Mouse (Mus musculus) right cerebral cortex, adult 2 months (tissue): Measurements from ENCODE around the gene Rbbp9.
"Not testable (repeated sequence)": the region's sequence is repeated elsewhere in the genome, so short reads cannot be mapped to it uniquely, and the experiment has no call there.

Source experiments
- DNase-seq, 2 experiments: peaks; one replicate each; pipeline ENCODE4 v3.0.0; 2021 to 2022; ENCODE audit warnings: low spot score in 2 of 2

Gene Rbbp9

GRCm38 (mm10) chr2:144550529-144550928, at the start of gene Rbbp9:
Rbbp9 (minus strand) TSS chr2:144550869.
- peak; percentile 72 to 74 for DNase-seq

DNA sequence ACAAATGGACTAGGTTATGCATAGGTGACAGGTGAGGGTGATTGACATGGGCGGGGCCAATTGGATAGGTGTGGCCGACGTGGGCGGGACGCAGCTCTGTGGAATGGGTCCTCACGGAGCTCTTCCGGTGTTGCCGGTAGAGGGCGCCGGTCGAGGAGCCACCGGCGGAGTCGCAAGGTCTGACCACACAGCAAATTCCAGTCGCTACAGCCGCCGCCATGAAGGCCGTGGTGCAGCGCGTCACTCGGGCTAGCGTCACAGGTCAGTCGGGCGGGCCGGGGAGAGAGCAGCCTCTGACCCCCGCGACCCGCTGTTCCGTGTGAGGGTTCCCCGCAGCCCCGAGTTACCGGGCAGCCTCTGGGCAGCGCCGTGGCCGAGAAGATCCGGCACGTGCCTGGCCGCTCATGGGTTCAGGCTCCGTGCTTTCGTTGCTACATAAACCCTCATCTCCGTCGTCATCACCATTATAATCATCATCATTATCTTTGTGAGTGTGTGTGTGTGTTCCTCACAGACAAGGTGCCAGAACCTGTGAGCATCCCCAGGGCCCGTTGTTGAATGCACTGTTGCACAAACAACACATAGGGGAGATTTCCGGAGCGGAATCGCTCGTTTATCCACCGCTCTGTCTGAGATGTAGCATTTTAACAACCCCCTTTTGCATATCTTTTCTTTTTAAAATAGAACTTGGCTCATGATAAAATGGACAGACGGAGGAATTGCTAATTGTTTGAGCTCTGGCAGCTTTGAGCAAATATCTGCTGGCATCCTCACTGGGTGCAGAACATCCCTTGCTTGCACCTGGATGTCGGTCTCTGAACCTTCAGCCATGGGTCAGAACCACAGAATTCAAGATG, 49.4 kb upstream of the Rbbp9 start, which contains the start of gene Dtd1:
Gene Dtd1 (plus strand): TSS at position 67 of the 857 bp plus-strand sequence.
- DNase-seq: peak; percentile 88 to 90

DNA sequence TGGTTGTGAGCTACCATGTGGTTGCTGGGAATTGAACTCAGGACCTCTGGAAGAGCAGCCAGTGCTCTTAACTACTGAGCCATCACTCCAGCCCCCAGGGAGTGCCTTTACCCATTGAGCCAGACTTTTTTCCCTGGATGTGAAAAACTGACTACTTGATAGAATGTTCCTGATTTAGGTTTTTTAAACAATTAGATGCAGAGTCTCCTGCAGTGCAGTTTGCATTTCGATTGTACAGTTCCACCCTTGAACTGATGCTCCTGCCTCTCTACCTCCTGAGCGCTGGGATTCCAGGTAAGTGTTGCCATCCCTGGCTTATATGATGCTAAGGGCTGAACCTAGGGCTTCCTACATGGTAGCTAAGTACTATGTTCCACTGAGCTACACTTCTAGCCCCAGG, 47.3 kb upstream of the Rbbp9 start:
- DNase-seq: no peak

GRCm38 (mm10) chr2:144593951-144594651, 43.4 kb upstream of the Rbbp9 start, which contains the start of gene Smim26:
Smim26 (plus strand) TSS chr2:144594054.
- peak; percentile 88 to 89 for DNase-seq

DNA sequence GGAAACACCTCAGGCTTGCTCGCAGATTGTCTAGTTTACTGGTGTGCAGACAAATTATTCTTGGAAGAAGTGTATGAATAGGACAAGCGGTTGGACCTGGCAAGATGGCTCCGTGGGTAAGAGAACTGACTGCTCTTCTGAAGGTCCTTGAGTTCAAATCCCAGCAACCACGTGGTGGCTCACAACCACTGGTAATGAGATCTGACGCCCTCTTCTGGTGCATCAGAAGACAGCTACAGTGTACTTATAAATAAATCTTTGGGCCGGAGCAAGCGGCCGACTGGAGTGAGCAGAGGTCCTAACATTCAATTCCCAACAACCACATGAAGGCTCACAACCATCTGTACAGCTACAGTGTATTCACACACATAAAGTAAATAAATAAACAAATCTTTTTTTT, 42.4 kb upstream of the Rbbp9 start:
- not testable (repeated sequence) for DNase-seq

DNA sequence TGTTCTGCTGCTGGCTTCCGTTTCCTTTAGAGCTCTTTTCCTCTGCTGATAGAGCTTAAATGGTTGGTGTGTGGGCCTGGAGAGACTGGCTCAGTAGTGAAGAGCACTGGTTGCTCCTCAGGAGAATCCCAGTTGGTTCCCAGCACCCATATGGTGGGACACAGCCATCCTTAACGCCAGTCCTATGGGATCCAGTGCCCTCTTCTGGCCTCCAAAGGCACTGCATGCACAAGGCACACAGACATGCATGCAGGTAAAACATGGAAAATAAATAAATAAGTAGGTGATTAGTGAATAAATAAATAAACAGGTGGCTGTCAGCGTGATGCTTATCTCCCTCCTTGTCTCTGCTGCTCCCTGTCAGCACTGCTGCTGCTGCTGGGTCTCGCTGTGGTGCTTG, 38.1 kb upstream of the Rbbp9 start:
- DNase-seq: no peak

DNA sequence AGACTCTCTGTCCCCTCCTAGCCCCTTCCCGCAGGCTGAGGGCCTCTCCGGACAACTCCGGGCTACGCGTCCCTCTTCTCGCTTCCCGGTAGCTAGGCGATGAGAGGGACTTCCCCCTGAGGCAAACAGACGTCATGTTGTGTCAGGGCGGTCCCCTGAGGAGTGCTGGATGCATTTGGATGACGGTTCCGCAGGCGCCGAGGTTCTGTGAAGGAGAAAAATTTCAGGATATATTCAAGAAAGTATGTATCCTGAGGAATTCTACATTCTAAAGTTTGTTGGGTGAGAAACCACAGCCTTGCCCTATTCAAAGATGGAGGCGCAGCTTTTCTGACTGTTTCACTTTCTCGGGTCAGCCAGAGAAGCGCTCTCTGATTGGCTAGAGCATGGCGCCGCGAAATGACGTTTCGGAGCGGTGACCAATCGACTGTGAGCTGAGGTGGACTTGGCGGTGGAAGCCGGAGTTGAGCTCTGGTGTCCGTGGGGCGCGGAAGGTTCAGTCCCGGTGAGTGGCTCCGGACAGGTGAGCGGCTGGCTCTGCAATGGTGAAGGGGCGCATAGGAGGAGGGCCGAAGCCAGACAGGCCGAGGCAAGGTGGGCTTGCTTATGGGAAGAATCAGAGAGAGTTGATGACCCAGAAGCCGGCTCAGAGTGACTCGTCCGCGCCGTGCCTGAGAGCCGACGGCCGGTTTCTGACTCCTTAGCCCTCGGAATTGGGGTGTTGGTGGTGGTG, 5.3 kb upstream of the Rbbp9 start, which contains the start of gene Sec23b:
Gene Sec23b (plus strand): TSS at position 410 of the 733 bp plus-strand sequence.
- peak; percentile 99 for DNase-seq

GRCm38 (mm10) chr2:144555286-144555819, 4.7 kb upstream of the Rbbp9 start:
- DNase-seq: no peak

DNA sequence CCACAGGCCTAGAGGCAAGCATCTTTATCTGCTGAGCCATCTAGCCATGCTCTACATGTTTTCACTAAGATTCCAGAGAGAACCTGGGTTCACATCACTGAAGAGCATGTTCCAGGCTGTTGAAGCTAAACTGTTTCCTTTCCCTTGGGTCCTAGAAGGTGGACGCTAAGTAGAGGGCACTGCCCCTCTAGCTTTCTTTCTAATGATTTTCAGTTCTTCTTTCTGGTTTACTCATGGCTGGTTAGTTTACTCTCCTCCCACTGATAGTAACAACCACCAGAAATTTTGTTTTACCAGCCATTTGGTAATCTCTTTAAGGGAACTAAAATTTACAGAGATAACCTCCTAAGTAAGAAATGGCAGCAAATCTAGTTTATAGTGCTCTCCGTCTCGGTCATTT, 3.2 kb upstream of the Rbbp9 start:
- DNase-seq: no peak

GRCm38 (mm10) chr2:144547559-144547958, 3.1 kb downstream of the Rbbp9 start:
- no peak for DNase-seq

GRCm38 (mm10) chr2:144545481-144545880, 5.2 kb downstream of the Rbbp9 start:
- DNase-seq: no peak

- no peak for DNase-seq
Observed at GRCm38 (mm10) chr2:144545061-144545460, 5.6 kb downstream of the Rbbp9 start.

- DNase-seq: no peak
Observed at GRCm38 (mm10) chr2:144544630-144545029, 6.0 kb downstream of the Rbbp9 start.

DNA sequence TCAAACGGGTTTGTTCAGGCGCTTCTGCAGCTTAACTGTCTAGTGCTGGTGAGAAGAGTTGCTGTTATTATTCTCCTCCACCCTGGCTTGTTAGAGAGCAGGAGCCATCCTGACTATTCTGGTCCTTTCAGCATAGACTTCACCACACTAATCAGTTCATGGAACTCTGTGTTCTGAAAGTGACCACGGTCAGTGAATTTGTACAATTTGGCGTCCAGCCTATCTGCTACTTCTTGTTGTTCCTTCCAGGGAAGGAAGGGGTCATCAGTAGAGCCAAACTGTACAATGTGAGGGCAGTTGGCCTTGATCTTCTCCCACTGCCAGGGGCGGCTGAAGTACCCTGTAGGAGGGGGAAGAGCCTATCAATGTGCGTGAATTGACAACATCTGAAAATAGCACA, 7.0 kb downstream of the Rbbp9 start:
- DNase-seq: no peak

- no peak for DNase-seq
Observed at GRCm38 (mm10) chr2:144541246-144541645, 9.4 kb downstream of the Rbbp9 start.

- DNase-seq: no peak
Observed at GRCm38 (mm10) chr2:144537123-144537522, 13.5 kb downstream of the Rbbp9 start.

DNA sequence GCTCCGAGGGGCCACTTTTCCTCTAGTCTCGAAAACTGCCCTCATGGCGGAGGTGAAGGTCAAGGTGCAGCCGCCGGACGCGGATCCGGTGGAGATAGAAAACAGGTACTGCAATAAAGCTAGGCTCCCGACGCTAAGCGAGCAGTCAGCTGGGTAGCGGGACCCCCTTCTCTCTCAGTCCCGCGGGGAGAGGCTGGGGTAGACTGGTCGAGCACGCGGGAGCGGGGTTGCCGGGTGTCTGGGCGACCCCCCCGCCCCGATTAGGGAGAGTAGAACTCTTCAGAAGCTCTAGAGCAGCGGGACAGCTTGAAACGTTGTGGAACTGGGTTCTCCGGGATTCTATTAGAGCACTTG, 22.9 kb downstream of the Rbbp9 start:
- no peak for DNase-seq

DNA sequence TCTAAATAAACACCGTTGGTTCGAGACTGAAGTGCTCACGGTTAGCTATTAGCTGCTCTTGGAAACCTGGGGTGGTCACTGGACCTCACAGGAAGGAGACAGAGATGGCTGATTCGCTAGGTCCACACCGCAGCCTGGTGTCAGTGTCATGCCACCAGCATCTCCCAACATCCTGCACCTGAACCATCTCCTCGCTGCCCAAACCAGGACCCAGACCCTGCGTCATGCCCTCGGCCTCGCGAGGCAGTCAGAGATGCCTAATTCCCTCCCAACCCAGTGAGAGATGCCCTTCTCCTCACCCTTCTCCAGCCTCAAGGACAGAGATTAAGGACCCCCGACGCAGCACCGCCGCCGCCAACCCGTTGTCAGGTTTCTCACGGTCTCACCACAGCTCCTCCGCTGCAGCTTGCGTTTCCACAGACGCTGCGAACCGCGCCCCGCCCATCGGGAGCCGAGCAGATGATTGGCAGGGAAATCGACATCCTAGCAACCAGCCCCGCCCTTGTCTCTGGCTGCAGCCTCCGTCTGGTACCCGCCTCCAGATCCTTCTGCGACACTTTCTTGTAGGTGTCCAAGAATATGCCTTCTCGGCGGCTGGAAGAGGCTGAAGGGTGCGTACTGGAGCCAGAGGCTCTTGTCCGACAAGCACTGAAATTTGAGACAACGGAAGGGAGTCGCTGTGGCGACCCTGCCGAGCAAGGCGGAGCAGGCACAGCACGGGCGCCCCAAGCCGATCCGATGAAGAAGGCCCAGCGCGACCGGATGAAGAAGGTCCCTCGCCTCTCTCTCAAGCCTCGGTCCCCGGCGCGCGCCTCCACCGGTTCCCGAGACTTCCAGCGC, 23.5 kb downstream of the Rbbp9 start, which contains the start of the genes Dzank1 and Polr3f:
Gene Dzank1 (minus strand): TSS at position 434 of the 840 bp plus-strand sequence.
Gene Polr3f (plus strand): TSS at position 738 of the 840 bp plus-strand sequence.
- DNase-seq: peak; percentile 98 to 99

- DNase-seq: peak; percentile 47 to 54
Observed at GRCm38 (mm10) chr2:144525856-144526255, 24.8 kb downstream of the Rbbp9 start.

DNA sequence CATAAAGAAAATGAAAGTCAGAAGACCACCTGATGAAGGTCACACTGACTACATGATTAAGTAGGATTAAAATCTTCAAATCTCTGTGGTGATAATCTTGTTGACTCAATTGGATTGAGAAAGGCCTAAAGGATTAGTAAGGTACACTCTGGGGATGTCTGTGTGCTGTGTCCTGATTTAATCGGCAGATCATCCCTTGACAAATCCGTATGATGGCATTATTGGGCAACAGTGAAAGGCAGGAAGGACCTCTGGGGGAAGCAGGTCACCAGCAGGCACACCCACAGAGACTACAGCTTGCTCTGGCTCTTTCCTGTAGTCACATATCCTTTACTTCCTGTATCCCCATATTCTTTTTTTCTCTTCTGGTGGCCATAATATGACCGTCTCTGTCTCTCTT, 30.9 kb downstream of the Rbbp9 start:
- no peak for DNase-seq

DNA sequence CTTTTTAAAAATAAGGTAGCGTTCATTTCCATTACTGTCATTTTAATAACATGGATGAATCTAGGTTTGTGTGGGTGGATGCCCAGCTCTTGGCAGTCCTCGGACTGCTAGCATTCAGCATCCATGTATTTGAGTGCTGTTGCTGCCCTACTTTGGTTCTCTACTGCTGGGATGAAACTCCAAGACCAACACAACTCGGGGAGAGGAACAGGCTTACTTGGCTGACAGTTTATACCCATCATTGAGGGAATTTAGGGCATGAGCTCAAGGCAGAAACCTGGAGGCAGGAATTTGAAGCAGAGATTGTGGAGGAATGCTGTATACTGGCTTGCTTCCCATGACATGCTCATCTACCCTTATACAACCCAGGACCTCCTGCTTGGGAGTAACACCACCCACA, 36.0 kb downstream of the Rbbp9 start:
- DNase-seq: no peak
